Mouse (Mus musculus) megakaryocyte, embryonic 14.5 days (primary cell): Measurements from ENCODE around the gene Dnaja3. TPM values are rescaled to one million over a fixed set of nuclear protein-coding genes. Genes with fewer than 3 reads are reported as not detected.

Source experiments
- H3K27me3 ChIP-seq: replicated peaks from 2 replicates; pipeline ENCODE3; 2012; ENCODE audit warnings: inconsistent platforms
- H3K36me3 ChIP-seq: replicated peaks from 2 replicates; pipeline ENCODE3; 2012; ENCODE audit warnings: low read length, inconsistent platforms, mixed read lengths
- H3K4me1 ChIP-seq: 2 replicates; pipeline ENCODE4 v1.6.1; 2012; ENCODE audit warnings: inconsistent platforms
- H3K4me3 ChIP-seq: replicated peaks from 2 replicates; pipeline ENCODE3; 2012; ENCODE audit warnings: moderate library complexity, mild to moderate bottlenecking, inconsistent platforms
- H3K9me3 ChIP-seq: 2 replicates; pipeline ENCODE4 v1.6.1; 2012; ENCODE audit warnings: inconsistent platforms
- FLI1 ChIP-seq: IDR thresholded peaks from 2 replicates; pipeline ENCODE4 v1.6.1; 2012; ENCODE audit warnings: low read length, inconsistent platforms, mixed read lengths
- GATA1 ChIP-seq: IDR thresholded peaks from 3 replicates; pipeline ENCODE4 v1.6.1; 2012; ENCODE audit warnings: mixed read lengths, low read length, inconsistent platforms, borderline replicate concordance
- polyA plus RNA-seq: library from polyadenylated mRNA; stranded (reverse); fragments of >175 nt; gene quantifications from 2 replicates; pipeline ENCODE4 v1.2.3, GENCODE M21; 2012; ENCODE audit warnings: low replicate concordance; ENCODE audit not compliant: insufficient read depth

The Dnaja3 gene
- polyA plus RNA-seq, 1 experiment = 5.3 TPM

DNA sequence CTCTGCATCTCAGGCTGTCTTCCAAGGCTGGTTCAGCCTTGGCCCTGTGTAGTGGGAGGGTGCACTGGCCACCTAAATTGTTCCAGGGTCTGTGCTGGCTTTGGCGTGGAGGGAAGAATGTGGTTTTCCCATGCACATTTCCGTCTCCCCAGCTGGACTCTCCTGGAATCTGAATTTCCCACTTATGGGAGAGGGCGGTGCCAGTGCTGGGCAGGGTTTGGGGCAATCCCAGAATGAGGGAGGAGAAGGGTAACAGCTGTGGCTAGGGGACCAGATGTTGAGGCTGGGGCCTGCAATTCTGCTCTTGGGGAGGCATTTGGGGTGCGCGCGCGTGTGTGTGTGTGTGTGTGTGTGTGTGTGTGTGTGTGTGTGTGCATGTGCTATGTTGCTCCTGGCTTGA is 42.5 kb upstream of the Dnaja3 start:
- H3K27me3 ChIP-seq = peaks cover 93% of the 10 kb centered on the region
- TF ChIP-seq GATA1 = no peak
- no peak for TF ChIP-seq FLI1
- no peaks in the 10 kb centered on the region for H3K9me3 ChIP-seq
- peaks cover 49% of the 10 kb centered on the region for H3K4me1 ChIP-seq
- H3K4me3 ChIP-seq = no peak overlapping the region
- H3K36me3 ChIP-seq = no peaks in the 10 kb centered on the region

DNA sequence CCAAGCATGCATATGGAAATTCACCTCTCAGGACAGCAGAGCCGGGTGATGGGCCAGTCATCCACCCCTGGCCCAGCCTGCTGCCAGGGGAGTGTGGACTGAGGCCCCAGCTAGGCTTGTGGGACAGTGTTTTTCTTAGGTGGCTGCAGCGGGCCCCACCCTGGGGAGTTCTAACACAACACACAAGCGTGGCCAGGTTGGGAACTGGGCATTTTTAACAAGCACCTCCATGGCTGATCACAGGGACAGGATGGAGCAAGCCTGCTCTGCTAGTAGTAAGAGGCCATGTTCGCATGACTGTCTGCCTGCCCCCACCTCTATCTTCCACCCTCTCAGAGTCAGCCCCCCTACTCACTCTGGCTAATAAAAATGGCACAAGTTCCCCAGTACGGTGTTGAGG is 41.7 kb upstream of the Dnaja3 start:
- peaks cover 92% of the 10 kb centered on the region for H3K27me3 ChIP-seq
- H3K4me3 ChIP-seq = no peak overlapping the region
- no peaks in the 10 kb centered on the region for H3K9me3 ChIP-seq
- peaks cover 47% of the 10 kb centered on the region for H3K4me1 ChIP-seq
- TF ChIP-seq FLI1 = no peak
- TF ChIP-seq GATA1 = no peak
- no peaks in the 10 kb centered on the region for H3K36me3 ChIP-seq

DNA sequence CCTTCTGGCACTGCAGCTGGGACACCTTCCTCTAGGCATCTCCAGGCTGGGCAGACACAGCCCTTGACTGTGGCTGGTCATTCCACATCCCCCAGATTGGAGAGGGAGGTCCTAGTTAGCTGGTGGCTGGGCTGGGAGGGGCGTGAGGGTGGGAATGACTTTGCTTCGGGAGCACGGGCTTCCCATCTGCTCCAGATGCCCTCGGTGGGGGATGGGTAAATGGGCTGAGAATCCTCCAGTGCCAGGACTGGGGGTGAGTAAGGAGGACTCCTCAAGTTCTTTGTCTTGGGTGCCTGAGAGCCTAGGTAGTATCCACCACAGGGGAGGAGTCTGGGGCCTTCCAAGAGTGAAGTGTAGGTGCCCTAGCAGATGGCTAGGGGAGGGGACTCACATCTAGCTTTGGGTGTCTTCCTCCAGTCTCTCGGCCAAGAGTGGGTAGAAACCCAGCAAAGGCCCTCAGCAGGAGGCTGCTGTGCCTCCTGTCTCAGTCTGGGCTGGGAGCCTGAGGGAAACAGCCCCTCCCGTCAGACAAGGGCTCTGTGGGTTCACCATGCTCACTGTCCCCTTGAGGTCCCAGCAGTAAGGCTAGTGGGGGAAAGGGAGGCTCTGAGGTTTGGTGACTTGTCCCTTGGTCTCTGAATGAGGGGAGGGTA is 40.8 kb upstream of the Dnaja3 start:
- peaks cover 91% of the 10 kb centered on the region for H3K27me3 ChIP-seq
- no peaks in the 10 kb centered on the region for H3K9me3 ChIP-seq
- TF ChIP-seq FLI1 = no peak
- no peak for TF ChIP-seq GATA1
- H3K4me1 ChIP-seq = peaks cover 38% of the 10 kb centered on the region
- H3K36me3 ChIP-seq = no peaks in the 10 kb centered on the region
- no peak overlapping the region for H3K4me3 ChIP-seq

DNA sequence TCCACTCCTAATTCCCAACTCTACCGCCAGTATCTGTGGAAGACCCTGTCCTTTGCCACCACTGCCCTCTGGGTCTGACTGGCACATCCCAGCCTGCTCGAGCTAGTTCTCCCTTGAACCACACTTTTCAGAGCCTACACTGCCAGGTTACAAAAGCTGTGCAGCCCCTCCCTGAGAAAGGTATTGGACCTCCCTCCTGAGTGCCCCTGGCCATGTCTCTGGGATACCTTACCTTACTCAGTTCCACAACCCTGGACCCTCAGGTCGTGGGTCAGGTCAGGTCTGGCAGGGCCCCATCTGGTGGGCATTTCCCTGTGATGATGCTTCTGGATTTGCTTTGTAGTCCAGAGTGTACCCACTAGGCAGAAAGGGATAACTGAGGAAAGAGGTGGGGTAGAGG is 40.2 kb upstream of the Dnaja3 start:
- Histone ChIP-seq H3K27me3 (peaks cover 92% of the 10 kb centered on the region), H3K4me3 (no peak overlapping the region), H3K4me1 (peaks cover 35% of the 10 kb centered on the region), H3K36me3 (no peaks in the 10 kb centered on the region), H3K9me3 (no peaks in the 10 kb centered on the region)
- TF ChIP-seq GATA1 = no peak
- TF ChIP-seq FLI1 = no peak

GRCm38 (mm10) chr16:4600701-4601310 is 39.0 kb upstream of the Dnaja3 start:
- no peaks in the 10 kb centered on the region for H3K36me3 ChIP-seq
- H3K4me3 ChIP-seq = no peak overlapping the region
- H3K27me3 ChIP-seq = peaks cover 91% of the 10 kb centered on the region
- H3K9me3 ChIP-seq = no peaks in the 10 kb centered on the region
- peaks cover 24% of the 10 kb centered on the region for H3K4me1 ChIP-seq
- TF ChIP-seq GATA1 = no peak
- TF ChIP-seq FLI1 = no peak

DNA sequence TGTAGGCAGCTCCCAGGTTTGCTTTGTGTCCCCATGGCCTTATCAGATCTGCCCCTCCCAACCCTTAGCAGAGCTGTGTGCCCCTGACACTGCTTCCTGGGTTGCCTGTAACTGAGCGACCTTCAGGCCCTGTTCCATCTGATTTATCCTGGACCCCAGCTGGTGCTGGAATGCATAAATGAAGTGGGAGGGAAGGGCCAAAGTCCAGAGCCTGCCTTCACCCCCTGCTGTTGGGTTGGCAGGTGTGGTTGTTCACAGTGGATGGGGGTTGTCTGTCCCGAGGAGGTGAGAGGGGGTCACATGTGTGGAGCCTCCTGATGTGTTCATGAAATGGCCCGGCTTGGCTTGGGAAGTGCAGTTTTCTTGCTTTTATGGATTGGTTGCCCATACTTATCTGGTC is 37.6 kb upstream of the Dnaja3 start:
- no peaks in the 10 kb centered on the region for H3K36me3 ChIP-seq
- no peaks in the 10 kb centered on the region for H3K9me3 ChIP-seq
- H3K4me3 ChIP-seq = no peak overlapping the region
- peaks cover 28% of the 10 kb centered on the region for H3K4me1 ChIP-seq
- no peak for TF ChIP-seq GATA1
- TF ChIP-seq FLI1 = no peak
- peaks cover 83% of the 10 kb centered on the region for H3K27me3 ChIP-seq

- Histone ChIP-seq H3K4me1 (peaks cover 35% of the 10 kb centered on the region), H3K27me3 (peaks cover 78% of the 10 kb centered on the region), H3K4me3 (no peak overlapping the region), H3K9me3 (no peaks in the 10 kb centered on the region), H3K36me3 (no peaks in the 10 kb centered on the region)
- TF ChIP-seq GATA1 = no peak
- TF ChIP-seq FLI1 = no peak
These were observed 36.9 kb upstream of the Dnaja3 start for GRCm38 (mm10) chr16:4602766-4603452.

DNA sequence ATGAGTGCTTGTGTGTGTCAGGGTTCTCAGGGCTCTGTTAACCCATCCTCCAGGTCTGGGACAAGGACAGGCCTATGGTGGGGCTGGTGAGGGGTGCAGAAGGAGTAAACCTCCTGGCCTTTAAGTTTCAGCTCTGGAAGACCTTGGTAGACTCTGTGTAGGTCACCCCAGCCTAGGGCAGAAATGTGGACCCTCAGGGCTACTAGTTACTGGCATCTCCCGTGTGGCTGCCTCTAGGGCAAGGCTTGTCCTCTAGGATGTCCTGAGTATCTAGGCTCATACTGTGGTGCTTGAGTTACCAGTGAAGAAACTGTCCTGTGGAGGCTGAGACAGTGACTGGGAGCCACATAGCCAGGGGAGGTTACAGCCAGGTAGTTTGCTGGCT is 36.3 kb upstream of the Dnaja3 start:
- Histone ChIP-seq H3K9me3 (no peaks in the 10 kb centered on the region), H3K4me3 (no peak overlapping the region), H3K27me3 (peaks cover 73% of the 10 kb centered on the region), H3K36me3 (no peaks in the 10 kb centered on the region), H3K4me1 (peaks cover 33% of the 10 kb centered on the region)
- TF ChIP-seq FLI1 (no peak), GATA1 (no peak)

DNA sequence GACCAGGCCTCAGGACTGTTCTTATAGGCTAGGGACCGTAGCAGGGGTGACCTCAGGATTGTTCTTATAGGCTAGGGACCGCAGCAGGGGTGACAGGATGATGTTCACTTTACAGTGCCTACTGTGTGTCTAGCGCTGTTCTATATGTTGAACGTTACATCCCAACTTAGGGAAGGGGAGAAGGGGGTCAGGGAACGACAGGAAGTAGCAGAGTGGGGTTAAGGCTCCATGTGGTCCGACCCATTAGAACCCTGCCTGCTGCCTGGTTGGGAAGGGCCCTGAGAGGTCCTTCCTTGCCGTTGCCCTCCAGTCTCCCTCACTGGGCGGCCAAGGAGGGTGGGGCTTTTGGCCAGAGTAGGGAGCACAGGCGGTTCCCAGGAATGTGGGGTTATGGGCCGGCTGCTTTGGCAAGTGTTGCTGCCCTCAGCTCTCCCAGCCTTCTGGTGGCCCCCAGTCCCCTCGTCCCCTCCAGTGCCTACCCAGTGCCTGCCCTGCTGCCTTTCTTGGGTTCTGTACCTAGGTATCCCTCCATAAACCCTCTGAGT is 35.4 kb upstream of the Dnaja3 start:
- H3K27me3 ChIP-seq = peaks cover 66% of the 10 kb centered on the region

DNA sequence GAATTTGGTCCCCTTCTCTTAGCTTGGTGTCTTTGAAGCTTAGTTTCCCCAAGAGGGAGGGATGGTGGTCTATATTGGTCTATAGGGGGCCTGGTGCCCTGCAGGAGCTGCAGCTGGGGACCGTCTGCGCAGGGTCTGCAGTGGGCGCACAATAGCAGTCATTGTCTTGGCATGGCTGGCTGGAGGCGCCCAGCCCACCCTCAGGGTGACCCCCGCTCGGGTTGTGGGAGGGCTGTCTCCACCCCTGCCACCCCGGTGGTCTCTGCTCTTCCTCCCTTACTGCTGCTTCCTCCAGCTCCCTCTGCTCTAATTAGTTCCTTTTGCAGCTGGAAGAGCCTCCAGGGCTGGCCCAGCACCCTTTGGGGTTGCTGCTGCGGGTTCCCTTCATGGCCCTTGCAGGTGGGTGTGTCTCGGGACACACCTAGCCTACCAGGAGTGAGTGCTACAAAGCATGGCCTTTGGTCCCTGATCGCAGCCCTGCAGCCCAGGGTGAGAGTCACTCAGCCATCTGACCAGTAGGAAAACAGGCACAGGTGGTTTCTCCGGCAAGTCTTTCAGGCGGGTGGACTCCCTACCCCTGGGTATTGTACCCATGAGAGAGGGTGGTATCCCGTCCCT is 34.2 kb upstream of the Dnaja3 start:
- H3K27me3 ChIP-seq = peaks cover 53% of the 10 kb centered on the region
- H3K4me3 ChIP-seq = no peak overlapping the region
- peaks cover 25% of the 10 kb centered on the region for H3K4me1 ChIP-seq
- no peaks in the 10 kb centered on the region for H3K9me3 ChIP-seq
- TF ChIP-seq GATA1 (no peak), FLI1 (no peak)
- H3K36me3 ChIP-seq = no peaks in the 10 kb centered on the region

More for the DNA sequence above, 35.4 kb upstream of the Dnaja3 start:
- Histone ChIP-seq H3K36me3 (no peaks in the 10 kb centered on the region), H3K4me1 (peaks cover 25% of the 10 kb centered on the region), H3K4me3 (no peak overlapping the region), H3K9me3 (no peaks in the 10 kb centered on the region)
- TF ChIP-seq GATA1 (no peak), FLI1 (no peak)
